Mouse (Mus musculus) Muller cell, postnatal 12 days (primary cell): ENCODE results near the gene Tgfbr3.
"Not testable (repeated sequence)": the region's sequence is repeated elsewhere in the genome, so short reads cannot be mapped to it uniquely, and the experiment has no call there.

Experiments
- DNase-seq: peaks from one replicate; pipeline ENCODE4 v3.0.0-alpha.2; 2015; ENCODE audit errors: inconsistent ontology term

Gene Tgfbr3

GRCm38 (mm10) chr5:107279263-107279662, 10.2 kb downstream of the Tgfbr3 start:
- DNase-seq: peak; percentile 32

GRCm38 (mm10) chr5:107276186-107276585, 13.2 kb downstream of the Tgfbr3 start:
- no peak for DNase-seq

GRCm38 (mm10) chr5:107272252-107273028, 17.0 kb downstream of the Tgfbr3 start:
- DNase-seq: no peak

- peak; percentile 83 for DNase-seq
Observed at GRCm38 (mm10) chr5:107269006-107269328, 20.5 kb downstream of the Tgfbr3 start.

- DNase-seq: no peak
Observed at GRCm38 (mm10) chr5:107268121-107269005, 21.1 kb downstream of the Tgfbr3 start.

- no peak for DNase-seq
Observed at GRCm38 (mm10) chr5:107266566-107266965, 22.9 kb downstream of the Tgfbr3 start.

- DNase-seq: no peak
Observed at GRCm38 (mm10) chr5:107264426-107265360, 24.7 kb downstream of the Tgfbr3 start.

GRCm38 (mm10) chr5:107263836-107264235, 25.6 kb downstream of the Tgfbr3 start:
- DNase-seq: no peak

GRCm38 (mm10) chr5:107261930-107262329, 27.5 kb downstream of the Tgfbr3 start:
- no peak for DNase-seq

- peak; percentile 42 for DNase-seq
Observed at GRCm38 (mm10) chr5:107260708-107261495, 28.5 kb downstream of the Tgfbr3 start.

- DNase-seq: no peak
Observed at GRCm38 (mm10) chr5:107259487-107260040, 29.9 kb downstream of the Tgfbr3 start.

GRCm38 (mm10) chr5:107253395-107253794, 36.0 kb downstream of the Tgfbr3 start:
- no peak for DNase-seq

- DNase-seq: no peak
Observed at GRCm38 (mm10) chr5:107252435-107252834, 37.0 kb downstream of the Tgfbr3 start.

GRCm38 (mm10) chr5:107251751-107252305, 37.6 kb downstream of the Tgfbr3 start:
- DNase-seq: peak; percentile 87

GRCm38 (mm10) chr5:107250548-107251272, 38.7 kb downstream of the Tgfbr3 start:
- no peak for DNase-seq

GRCm38 (mm10) chr5:107248732-107249131, 40.7 kb downstream of the Tgfbr3 start:
- DNase-seq: no peak

- DNase-seq: not testable (repeated sequence)
Observed at GRCm38 (mm10) chr5:107248302-107248701, 41.1 kb downstream of the Tgfbr3 start.

GRCm38 (mm10) chr5:107247786-107248185, 41.6 kb downstream of the Tgfbr3 start:
- no peak for DNase-seq

- no peak for DNase-seq
Observed at GRCm38 (mm10) chr5:107243445-107243844, 46.0 kb downstream of the Tgfbr3 start.

- no peak for DNase-seq
Observed at GRCm38 (mm10) chr5:107242993-107243392, 46.4 kb downstream of the Tgfbr3 start.
